Mouse (Mus musculus): ENCODE measurements around the gene Gm15737.

GRCm38 (mm10) chr6:92845898-92846297 is 23.3 kb upstream of the Gm15737 start:
- TF ChIP-seq CTCF (IDR thresholded peaks at IDR 0.05; ENCODE audit: low read depth) (no peak), EP300 (IDR thresholded peaks at IDR 0.05; ENCODE audit: low read depth) (no peak)
